Mouse (Mus musculus): ENCODE data around the gene Pcsk6.

DNA sequence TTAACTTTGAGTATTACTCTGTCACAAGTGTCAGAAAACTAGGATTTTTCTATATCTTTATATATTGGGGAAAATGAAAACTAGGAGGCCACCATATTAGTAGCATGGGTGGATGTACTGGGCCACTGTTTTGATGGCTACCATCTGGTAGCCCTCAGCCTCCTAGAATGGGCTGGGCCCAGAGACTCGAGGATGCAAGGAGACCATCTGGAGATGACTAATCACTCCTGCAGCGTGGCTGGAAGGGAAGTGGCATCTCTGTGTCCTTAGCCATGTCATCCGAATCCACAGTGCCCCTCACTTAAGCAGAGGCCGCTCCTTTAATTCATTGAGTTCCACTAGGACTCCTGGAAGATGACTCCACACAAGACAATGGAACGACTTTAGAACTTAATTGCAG lies 115.8 kb downstream of the Pcsk6 start:
- no peak for TF ChIP-seq CTCF (IDR thresholded peaks at IDR 0.05; ENCODE audit: borderline replicate concordance, insufficient read depth, low read depth, low read length)
- TF ChIP-seq POLR2A (IDR thresholded peaks at IDR 0.05; ENCODE audit: borderline replicate concordance, insufficient read depth, low read length) = no peak

Data from cerebellum, adult 2 months (tissue).